Mouse (Mus musculus) CH12.LX (cell line): ENCODE measurements around the gene Plekhm1. TPM values are rescaled to one million over a fixed set of nuclear protein-coding genes. Genes with fewer than 3 reads are reported as not detected.

Experiments used
- DNase-seq: peaks from one replicate; pipeline ENCODE4 v3.0.0-alpha.2; 2013; ENCODE audit errors: extremely low read depth
- H3K27ac ChIP-seq: 2 replicates; pipeline ENCODE4 v1.5.1; 2012; ENCODE audit warnings: low read depth, mild to moderate bottlenecking, control low read depth, moderate library complexity; ENCODE audit not compliant: insufficient read depth
- H3K27me3 ChIP-seq: replicated peaks from 2 replicates; pipeline ENCODE3; 2012; ENCODE audit warnings: inconsistent platforms
- H3K36me3 ChIP-seq, 2 experiments: replicated peaks in 1 of 2; 2 replicates each; pipeline versions ENCODE3 to v1.6.1; 2012; ENCODE audit warnings: inconsistent platforms in 1 of 2, low read length in 1 of 2, mild to moderate bottlenecking in 1 of 2, mixed read lengths in 1 of 2, moderate library complexity in 1 of 2; ENCODE audit not compliant: control insufficient read depth in 1 of 2, insufficient read depth in 1 of 2
- H3K4me1 ChIP-seq, 2 experiments: 2 replicates each; pipeline ENCODE4 v1.6.1; 2012; ENCODE audit warnings: inconsistent platforms in 1 of 2, moderate library complexity in 1 of 2; ENCODE audit not compliant: insufficient read depth in 2 of 2, control insufficient read depth in 1 of 2
- H3K4me2 ChIP-seq: 2 replicates; pipeline ENCODE4 v1.6.1; 2012; ENCODE audit warnings: low read depth, mild to moderate bottlenecking, control low read depth; ENCODE audit not compliant: poor library complexity, insufficient read depth, severe bottlenecking
- H3K4me3 ChIP-seq, 3 experiments: fragments of 150-350 bp in 1 of 3; sonication (generic) in 1 of 3; replicated peaks in 1 of 3; 2 replicates each; pipeline versions ENCODE3 to v1.5.1; 2011 to 2012; ENCODE audit warnings: low read depth in 2 of 3, low read length in 2 of 3, mild to moderate bottlenecking in 2 of 3, moderate library complexity in 2 of 3, control low read depth in 1 of 3, improper control_type of control experiment in 1 of 3, inconsistent platforms in 1 of 3, mixed read lengths in 1 of 3; ENCODE audit not compliant: poor library complexity in 1 of 3
- H3K79me2 ChIP-seq: replicated peaks from 2 replicates; pipeline ENCODE4 v1.6.1; 2012; ENCODE audit warnings: mild to moderate bottlenecking, moderate library complexity; ENCODE audit not compliant: control insufficient read depth, poor library complexity, insufficient read depth, severe bottlenecking; ENCODE audit errors: extremely low read depth
- H3K9ac ChIP-seq: 2 replicates; pipeline ENCODE4 v1.6.1; 2012; ENCODE audit warnings: low read depth, mild to moderate bottlenecking, control low read depth, moderate library complexity; ENCODE audit not compliant: insufficient read depth
- H3K9me3 ChIP-seq: replicated peaks from 2 replicates; pipeline ENCODE3; 2012; ENCODE audit warnings: low read length, inconsistent platforms, mixed read lengths
- BHLHE40 ChIP-seq: IDR thresholded peaks from 2 replicates; pipeline ENCODE4 v1.6.1; 2011; ENCODE audit warnings: mild to moderate bottlenecking, low read depth, low read length, improper control_type of control experiment
- CHD1 ChIP-seq: IDR thresholded peaks from 2 replicates; pipeline ENCODE4 v1.6.1; 2012; ENCODE audit warnings: low read depth, low read length, improper control_type of control experiment, inconsistent platforms
- CHD2 ChIP-seq: IDR thresholded peaks from 2 replicates; pipeline ENCODE4 v1.6.1; 2011; ENCODE audit warnings: low read length, improper control_type of control experiment
- E2F4 ChIP-seq: IDR thresholded peaks from 2 replicates; pipeline ENCODE4 v1.6.1; 2011; ENCODE audit warnings: low read depth, low read length, improper control_type of control experiment; ENCODE audit not compliant: insufficient replicate concordance
- ELF1 ChIP-seq: IDR thresholded peaks from 2 replicates; pipeline ENCODE4 v1.6.1; 2014; ENCODE audit warnings: low read depth, mild to moderate bottlenecking, inconsistent platforms, low read length, improper control_type of control experiment
- ETS1 ChIP-seq: conservative IDR thresholded peaks from 2 replicates; pipeline ENCODE4 v1.6.1; 2012; ENCODE audit warnings: low read depth, mild to moderate bottlenecking, inconsistent platforms, low read length, improper control_type of control experiment, moderate library complexity
- GABPA ChIP-seq: IDR thresholded peaks from 2 replicates; pipeline ENCODE4 v1.6.1; 2012; ENCODE audit warnings: low read depth, low read length, improper control_type of control experiment, inconsistent platforms; ENCODE audit not compliant: insufficient replicate concordance
- HCFC1 ChIP-seq: IDR thresholded peaks from 2 replicates; pipeline ENCODE4 v1.6.1; 2012; ENCODE audit warnings: low read depth, mild to moderate bottlenecking, inconsistent platforms, low read length, improper control_type of control experiment
- IRF4 ChIP-seq: IDR thresholded peaks from 2 replicates; pipeline ENCODE4 v1.6.1; 2014; ENCODE audit warnings: low read depth, mild to moderate bottlenecking, inconsistent platforms, low read length, improper control_type of control experiment
- JUN ChIP-seq: IDR thresholded peaks from 2 replicates; pipeline ENCODE4 v1.6.1; 2011; ENCODE audit warnings: low read depth, mild to moderate bottlenecking, low read length, improper control_type of control experiment, moderate library complexity; ENCODE audit not compliant: insufficient read depth
- JUND ChIP-seq: conservative IDR thresholded peaks from 2 replicates; pipeline ENCODE4 v1.6.1; 2011; ENCODE audit warnings: low read depth, low read length, improper control_type of control experiment
- KAT2A ChIP-seq: IDR thresholded peaks from 2 replicates; pipeline ENCODE4 v1.6.1; 2012; ENCODE audit warnings: low read length, improper control_type of control experiment, inconsistent platforms; ENCODE audit not compliant: insufficient replicate concordance
- MAFK ChIP-seq: IDR thresholded peaks from 2 replicates; pipeline ENCODE4 v1.6.1; 2011; ENCODE audit warnings: low read length, improper control_type of control experiment; ENCODE audit not compliant: insufficient replicate concordance
- MAZ ChIP-seq: IDR thresholded peaks from 2 replicates; pipeline ENCODE4 v1.6.1; 2012; ENCODE audit warnings: low read depth, mild to moderate bottlenecking, inconsistent platforms, low read length, improper control_type of control experiment, moderate library complexity
- MEF2A ChIP-seq: IDR thresholded peaks from 2 replicates; pipeline ENCODE4 v1.6.1; 2014; ENCODE audit warnings: low read depth, mild to moderate bottlenecking, inconsistent platforms, low read length, improper control_type of control experiment, borderline replicate concordance
- MXI1 ChIP-seq: IDR thresholded peaks from 2 replicates; pipeline ENCODE4 v1.6.1; 2011; ENCODE audit warnings: mild to moderate bottlenecking, low read depth, low read length, improper control_type of control experiment
- MYC ChIP-seq: IDR thresholded peaks from 2 replicates; pipeline ENCODE4 v1.6.1; 2011; ENCODE audit warnings: low read depth, mild to moderate bottlenecking, improper control_type of control experiment, low read length
- NRF1 ChIP-seq: IDR thresholded peaks from 2 replicates; pipeline ENCODE4 v1.6.1; 2014; ENCODE audit warnings: low read depth, mild to moderate bottlenecking, inconsistent platforms, low read length, improper control_type of control experiment, moderate library complexity
- PAX5 ChIP-seq: IDR thresholded peaks from 2 replicates; pipeline ENCODE4 v1.6.1; 2012; ENCODE audit warnings: low read length, inconsistent platforms, mixed read lengths
- POLR2AphosphoS2 ChIP-seq: IDR thresholded peaks from 2 replicates; pipeline ENCODE4 v1.6.1; 2011; ENCODE audit warnings: low read depth, low read length, improper control_type of control experiment
- RAD21 ChIP-seq: IDR thresholded peaks from 2 replicates; pipeline ENCODE4 v1.6.1; 2011; ENCODE audit warnings: low read depth, mild to moderate bottlenecking, low read length, improper control_type of control experiment, moderate library complexity
- RCOR1 ChIP-seq: conservative IDR thresholded peaks from 2 replicates; pipeline ENCODE4 v1.6.1; 2012; ENCODE audit warnings: low read depth, mild to moderate bottlenecking, inconsistent platforms, low read length, improper control_type of control experiment
- SIN3A ChIP-seq: IDR thresholded peaks from 2 replicates; pipeline ENCODE4 v1.6.1; 2012; ENCODE audit warnings: low read length, improper control_type of control experiment, inconsistent platforms
- TBP ChIP-seq: conservative IDR thresholded peaks from 2 replicates; pipeline ENCODE4 v1.6.1; 2011; ENCODE audit warnings: low read depth, low read length, improper control_type of control experiment
- TCF12 ChIP-seq: IDR thresholded peaks from 2 replicates; pipeline ENCODE4 v1.6.1; 2014; ENCODE audit warnings: low read depth, mild to moderate bottlenecking, inconsistent platforms, low read length, improper control_type of control experiment
- UBTF ChIP-seq: IDR thresholded peaks from 2 replicates; pipeline ENCODE4 v1.6.1; 2012; ENCODE audit warnings: low read depth, mild to moderate bottlenecking, inconsistent platforms, low read length, improper control_type of control experiment, moderate library complexity
- USF1 ChIP-seq: IDR thresholded peaks from 2 replicates; pipeline ENCODE4 v1.6.1; 2014; ENCODE audit warnings: low read depth, mild to moderate bottlenecking, inconsistent platforms, low read length, improper control_type of control experiment
- USF2 ChIP-seq: conservative IDR thresholded peaks from 2 replicates; pipeline ENCODE4 v1.6.1; 2011; ENCODE audit warnings: low read depth, low read length, improper control_type of control experiment
- ZC3H11A ChIP-seq: IDR thresholded peaks from 2 replicates; pipeline ENCODE4 v1.6.1; 2012; ENCODE audit warnings: low read depth, mild to moderate bottlenecking, inconsistent platforms, low read length, improper control_type of control experiment
- ZKSCAN1 ChIP-seq: IDR thresholded peaks from 2 replicates; pipeline ENCODE4 v1.6.1; 2012; ENCODE audit warnings: low read depth, inconsistent platforms, low read length, improper control_type of control experiment, borderline replicate concordance
- ZMIZ1 ChIP-seq: IDR thresholded peaks from 2 replicates; pipeline ENCODE4 v1.6.1; 2012; ENCODE audit warnings: low read depth, mild to moderate bottlenecking, inconsistent platforms, low read length, improper control_type of control experiment
- ZNF384 ChIP-seq: IDR thresholded peaks from 2 replicates; pipeline ENCODE4 v1.6.1; 2012; ENCODE audit warnings: low read depth, low read length, improper control_type of control experiment, inconsistent platforms
- dilution Hi-C: fragments of 300-500 bp; cut with MboI; formaldehyde crosslinking; loops from 2 replicates; pipeline ENCODE4 v1.14.3; 2020; ENCODE audit warnings: low sequenced_read_pairs; ENCODE audit not compliant: extremely low pct_unique_long_range_greater_than_20kb, extremely low pct_ligation_motif_present
- in situ Hi-C: fragments of 300-500 bp; cut with MboI; formaldehyde crosslinking; loops from 3 replicates; pipeline ENCODE4 v1.14.3; 2019; ENCODE audit warnings: low sequenced_read_pairs, low pct_ligation_motif_present, low pct_unique_long_range_greater_than_20kb, mixed read lengths
- polyA plus RNA-seq: library from polyadenylated mRNA; unstranded; fragments of >175 nt; gene quantifications from 2 replicates; pipeline ENCODE4 v1.2.1, GENCODE M21; 2012; ENCODE audit warnings: low read depth; ENCODE audit not compliant: insufficient read length
- total RNA-seq, 2 experiments: library from RNA; depleted of rRNA; stranded (reverse); fragments of 300-350 nt in 1 of 2; fragments of >200 nt in 1 of 2; gene quantifications; 2 replicates each; pipeline ENCODE4 v1.2.3; 2012 to 2014

Plekhm1 gene
- total and polyA plus RNA-seq, 3 experiments, result 3.5 to 23.2 (median 5.3) TPM

DNA sequence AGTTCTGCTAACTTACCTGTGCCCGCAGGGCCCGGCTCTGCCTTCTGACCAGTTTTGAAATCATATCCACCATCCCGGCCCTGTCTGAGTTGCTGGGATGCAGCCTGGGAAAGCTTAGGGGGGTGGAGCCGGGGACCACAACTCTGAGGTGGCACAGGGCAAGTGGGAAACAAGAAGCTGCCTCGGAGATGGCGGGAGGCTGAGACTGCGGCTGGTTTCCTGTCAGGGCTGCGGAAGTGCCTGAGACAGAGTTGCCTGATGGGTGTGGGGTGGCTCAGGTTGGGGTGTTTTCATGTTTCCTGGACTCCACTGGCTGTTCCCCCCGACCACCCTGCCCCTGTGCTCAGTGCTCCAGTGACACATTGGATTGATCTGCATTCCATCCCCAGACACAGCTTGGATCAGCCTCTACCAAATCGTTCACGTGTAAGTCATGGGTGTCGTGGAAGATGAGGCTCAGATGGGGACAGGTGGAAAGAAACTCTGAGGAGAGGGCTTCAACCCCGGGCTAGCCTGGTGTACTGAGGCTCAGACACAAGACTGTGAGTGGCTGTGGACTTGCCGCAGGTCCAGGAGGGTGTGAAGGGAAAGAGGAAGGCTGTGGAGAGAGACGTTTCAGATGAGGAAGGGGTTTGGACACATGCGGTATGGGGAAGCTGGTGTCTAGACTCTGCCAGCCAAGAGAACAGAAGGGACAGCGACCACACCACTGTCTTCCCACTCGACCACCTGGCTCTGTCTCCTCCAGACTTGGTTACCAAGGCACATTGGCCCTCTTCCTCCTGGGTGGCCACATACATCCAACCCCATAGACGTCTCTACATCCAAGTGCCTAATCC, 67.8 kb downstream of the Plekhm1 start (continued):
- TF ChIP-seq JUND (no peak), HCFC1 (peak; percentile 68), E2F4 (peak; percentile 76; the same call in 1 of the 2 replicates), NRF1 (peak; percentile 26; the same call in 1 of the 2 replicates), CHD2 (peak; percentile 46; the same call in 1 of the 2 replicates), MYC (no peak; the same call in 1 of the 2 replicates), ZNF384 (no peak), KAT2A (0 out of 2 replicates have a peak, but pooled peaks have one; percentile 48), MAZ (no peak), GABPA (no peak), ZMIZ1 (peak; percentile 87)

DNA sequence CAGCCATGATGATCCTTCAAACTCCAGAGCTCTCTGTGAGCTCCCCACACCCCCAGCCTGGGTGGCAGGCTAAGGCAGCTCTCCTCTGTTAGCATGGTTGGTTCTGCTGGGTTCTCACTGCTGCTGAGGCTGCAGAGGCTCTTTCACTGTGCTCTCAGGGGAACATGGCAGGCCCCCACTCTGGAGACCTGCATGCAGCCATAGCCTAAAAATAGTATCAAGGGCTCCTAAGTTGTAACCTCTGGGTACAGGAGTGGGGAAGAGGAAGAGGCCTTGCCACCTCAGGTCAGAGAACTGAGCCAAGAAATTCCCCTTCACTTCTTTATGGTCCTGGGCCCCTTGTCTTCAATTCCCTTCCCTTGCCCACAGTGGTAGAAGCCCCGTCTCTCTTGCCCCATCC, 68.6 kb downstream of the Plekhm1 start:
- in situ Hi-C loops, result loop anchor here (5.0 kb wide), 1 partner anchor 213 kb away; no protein-coding TSS in a partner anchor
- peak; percentile 61 for DNase-seq
- Histone ChIP-seq H3K4me1 (peaks cover 34 to 72% of the 10 kb centered on the region in 2 experiments), H3K4me2 (peak overlapping the region; percentile 85), H3K4me3 (peak overlapping the region; percentile 61 to 78 (median 64)), H3K9ac (peak overlapping the region; percentile 72), H3K79me2 (peaks cover 13% of the 10 kb centered on the region), H3K36me3 (peaks cover 38 to 64% of the 10 kb centered on the region in 2 experiments), H3K27me3 (no peaks in the 10 kb centered on the region), H3K27ac (peak overlapping the region; percentile 61; the same call in 1 of the 2 replicates), H3K9me3 (peaks cover 6% of the 10 kb centered on the region)
- dilution Hi-C loops, result no loop called here
- TF ChIP-seq ZMIZ1 (no peak), MXI1 (no peak), GABPA (no peak), MEF2A (peak; percentile 94), ELF1 (no peak), IRF4 (no peak), BHLHE40 (peak; percentile 14; the same call in 1 of the 2 replicates), TBP (no peak), JUND (no peak), USF2 (no peak), PAX5 (no peak), ZNF384 (no peak), NRF1 (no peak), SIN3A (no peak), JUN (no peak), KAT2A (no peak), CHD2 (no peak; the same call in 1 of the 2 replicates), MAFK (no peak), MYC (no peak), MAZ (0 out of 2 replicates have a peak, but pooled peaks have one; percentile 33), POLR2AphosphoS2 (no peak), CHD1 (no peak), USF1 (no peak), ZKSCAN1 (no peak), RAD21 (no peak), ETS1 (peak; percentile 49; the same call in 1 of the 2 replicates), UBTF (no peak), ZC3H11A (no peak), TCF12 (peak; percentile 27; the same call in 1 of the 2 replicates), RCOR1 (no peak)
